Mouse (Mus musculus) lung, embryonic 14.5 days (tissue): ENCODE data around the gene Jph2. TPM values are rescaled to one million over a fixed set of nuclear protein-coding genes. Genes with fewer than 3 reads are reported as not detected.

Experiments used
- ATAC-seq: fragments of 200-750 bp; cut with Nextera tagmentation; 2 replicates; pipeline ENCODE4 v1.8.0; 2017; ENCODE audit warnings: mild to moderate bottlenecking, moderate TSS enrichment, moderate library complexity; ENCODE audit not compliant: insufficient read depth
- DNase-seq: peaks from one replicate; pipeline ENCODE4 v3.0.0-alpha.2; 2015
- H3K27ac ChIP-seq: fragments of 300-500 bp; sonication (generic); 2 replicates; pipeline ENCODE4 v1.5.1; 2014; ENCODE audit warnings: low read depth, mild to moderate bottlenecking, moderate library complexity
- H3K27me3 ChIP-seq: fragments of 300-500 bp; sonication (generic); 2 replicates; pipeline ENCODE4 v1.6.1; 2014; ENCODE audit warnings: low read length, control low read depth; ENCODE audit not compliant: insufficient read depth
- H3K36me3 ChIP-seq: fragments of 300-500 bp; sonication (generic); 2 replicates; pipeline ENCODE4 v1.6.1; 2014; ENCODE audit warnings: control low read depth; ENCODE audit not compliant: insufficient read depth
- H3K4me1 ChIP-seq: fragments of 300-500 bp; sonication (generic); 2 replicates; pipeline ENCODE4 v1.6.1; 2014; ENCODE audit warnings: antibody characterized with exemption, control low read depth; ENCODE audit not compliant: insufficient read depth
- H3K4me2 ChIP-seq: fragments of 300-500 bp; sonication (generic); 2 replicates; pipeline ENCODE4 v1.6.1; 2014; ENCODE audit warnings: mild to moderate bottlenecking
- H3K4me3 ChIP-seq: fragments of 300-500 bp; sonication (generic); 2 replicates; pipeline ENCODE4 v1.5.1; 2014; ENCODE audit warnings: low read depth, low read length
- H3K9ac ChIP-seq: fragments of 300-500 bp; sonication (generic); 2 replicates; pipeline ENCODE4 v1.6.1; 2014
- H3K9me3 ChIP-seq: fragments of 300-500 bp; sonication (generic); 2 replicates; pipeline ENCODE4 v1.6.1; 2016; ENCODE audit warnings: low read depth, low read length, control low read depth
- CTCF ChIP-seq: IDR thresholded peaks from 2 replicates; pipeline ENCODE4 v1.5.1; 2016; ENCODE audit warnings: antibody characterized with exemption, low read depth
- WGBS: fragments of 180-500 bp; shearing (Covaris S2); extraction: QIAGEN DNeasy Blood & Tissue Kit; methylation state at CpG from one replicate; pipeline ENCODE4 v1.1.7; 2014; 5-methylcytosine and 5-hydroxymethylcytosine counted together
- polyA plus RNA-seq: library from polyadenylated mRNA; unstranded; fragments of >200 nt; fragmentation: Nextera tagmentation; extraction: Ambion mirVana; gene quantifications from 2 replicates; pipeline ENCODE4 v1.2.1, GENCODE M21; 2014

The Jph2 gene
- polyA plus RNA-seq, 1 experiment from 2014 or later: 2.7 TPM

GRCm38 (mm10) chr2:163393976-163394375 is 3.8 kb downstream of the Jph2 start:
- H3K27ac ChIP-seq: no peak overlapping the region
- whole genome bisulfite sequencing: 57% methylated on average over 6 of the region's 6 CpGs
- 0 out of 2 replicates have a peak overlapping the region, but pooled peaks have one; percentile 9 for H3K4me3 ChIP-seq
- peak overlapping the region; percentile 56 for H3K4me2 ChIP-seq
- no peaks in the 10 kb centered on the region for H3K36me3 ChIP-seq
- TF ChIP-seq CTCF: no peak
- no peak overlapping the region for H3K9ac ChIP-seq
- DNase-seq (no peak), ATAC-seq (no peak)
- no peaks in the 10 kb centered on the region for H3K27me3 ChIP-seq
- no peaks in the 10 kb centered on the region for H3K9me3 ChIP-seq
- no peaks in the 10 kb centered on the region; the same call in 1 of the 2 replicates for H3K4me1 ChIP-seq

- no peaks in the 10 kb centered on the region for H3K27me3 ChIP-seq
- H3K27ac ChIP-seq: no peak overlapping the region
- WGBS: 89% methylated on average over 10 of the region's 10 CpGs
- no peak overlapping the region for H3K9ac ChIP-seq
- ATAC-seq (no peak), DNase-seq (no peak)
- H3K4me3 ChIP-seq: no peak overlapping the region
- H3K4me1 ChIP-seq: no peaks in the 10 kb centered on the region; the same call in 1 of the 2 replicates
- no peaks in the 10 kb centered on the region for H3K36me3 ChIP-seq
- peak overlapping the region; percentile 10; the same call in 1 of the 2 replicates for H3K4me2 ChIP-seq
- H3K9me3 ChIP-seq: no peaks in the 10 kb centered on the region
- no peak for TF ChIP-seq CTCF
Measured at GRCm38 (mm10) chr2:163393241-163393640, 4.6 kb downstream of the Jph2 start.

DNA sequence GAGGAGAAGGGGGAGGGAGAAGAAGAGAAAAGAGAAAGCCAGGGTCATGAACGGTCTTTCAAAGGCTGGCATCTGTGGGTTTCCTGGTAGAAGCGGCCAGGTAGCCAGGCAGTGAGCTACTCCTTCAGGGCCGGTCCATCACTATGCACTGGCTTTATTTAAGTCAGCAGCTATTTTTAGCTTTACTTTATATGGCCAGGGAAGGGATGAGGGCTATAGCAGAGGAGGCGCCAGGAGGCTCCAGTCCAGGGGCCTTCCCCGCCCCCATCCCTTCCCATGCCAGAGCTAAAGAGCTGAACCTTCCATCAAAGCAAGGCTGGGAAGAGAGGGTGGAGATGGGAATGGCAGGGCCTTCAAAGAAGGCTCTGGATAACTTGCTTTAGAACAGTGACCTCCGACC is 5.4 kb downstream of the Jph2 start:
- ATAC-seq: peak; percentile 67; the same call in 1 of the 2 replicates
- TF ChIP-seq CTCF: no peak
- Histone ChIP-seq H3K4me3 (no peak overlapping the region), H3K9ac (no peak overlapping the region), H3K4me2 (no peak overlapping the region), H3K27me3 (no peaks in the 10 kb centered on the region), H3K36me3 (no peaks in the 10 kb centered on the region), H3K9me3 (no peaks in the 10 kb centered on the region; the same call in 1 of the 2 replicates), H3K27ac (peak overlapping the region; percentile 43; the same call in 1 of the 2 replicates), H3K4me1 (no peaks in the 10 kb centered on the region; the same call in 1 of the 2 replicates)
- DNase-seq: peak; percentile 37
- WGBS: 62% methylated on average over 6 of the region's 6 CpGs

DNA sequence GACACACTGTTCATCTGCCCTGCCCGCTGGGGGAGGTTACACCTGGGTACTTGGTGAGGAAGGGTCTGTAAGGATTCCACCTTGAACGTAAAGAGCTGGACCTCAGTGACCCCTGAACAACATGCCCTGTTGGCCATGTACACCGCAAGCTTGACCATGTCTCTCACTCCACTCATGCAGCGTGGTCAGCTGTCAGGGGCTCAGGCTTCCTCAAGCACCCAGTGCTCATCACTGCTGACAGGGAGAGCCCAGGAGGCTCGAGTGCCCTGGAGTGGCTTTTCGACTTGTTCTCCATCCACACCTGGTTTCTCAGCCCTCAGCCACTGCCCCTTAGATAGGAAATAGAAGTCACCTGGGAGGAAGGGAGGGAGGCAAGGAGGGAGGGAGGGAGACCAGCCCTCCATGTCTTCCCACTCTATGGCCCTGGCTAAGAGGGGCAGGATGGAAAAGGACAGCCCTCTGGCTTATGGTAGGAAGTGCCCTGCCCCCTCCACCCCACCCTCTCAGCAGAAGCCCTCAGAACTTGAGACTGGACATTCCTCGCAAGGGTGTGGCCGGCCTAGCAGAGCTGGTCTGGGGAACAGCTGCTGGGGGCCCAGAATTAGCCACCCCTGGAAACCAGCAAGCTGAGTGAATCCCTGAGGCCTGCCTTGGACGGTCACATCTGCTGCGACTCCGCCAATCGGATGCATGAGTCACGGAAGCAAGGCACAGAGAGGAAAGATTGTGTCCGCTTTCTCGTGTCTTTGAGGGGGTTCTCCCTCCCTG is 11.2 kb downstream of the Jph2 start:
- Histone ChIP-seq H3K9me3 (no peaks in the 10 kb centered on the region; the same call in 1 of the 2 replicates), H3K36me3 (no peaks in the 10 kb centered on the region), H3K4me3 (no peak overlapping the region), H3K27ac (no peak overlapping the region; the same call in 1 of the 2 replicates), H3K4me1 (no peaks in the 10 kb centered on the region), H3K4me2 (no peak overlapping the region), H3K9ac (no peak overlapping the region), H3K27me3 (no peaks in the 10 kb centered on the region)
- ATAC-seq (peak; percentile 69), DNase-seq (no peak)
- 59% methylated on average over 15 of the region's 15 CpGs for WGBS
- no peak for TF ChIP-seq CTCF

- no peak for ATAC-seq
- no peaks in the 10 kb centered on the region for H3K36me3 ChIP-seq
- TF ChIP-seq CTCF: no peak
- no peaks in the 10 kb centered on the region for H3K27me3 ChIP-seq
- no peak overlapping the region for H3K4me3 ChIP-seq
- no peak overlapping the region for H3K9ac ChIP-seq
- no peak for DNase-seq
- no peaks in the 10 kb centered on the region for H3K4me1 ChIP-seq
- no peak overlapping the region for H3K4me2 ChIP-seq
- WGBS: 76% methylated on average over 6 of the region's 6 CpGs
- H3K27ac ChIP-seq: no peak overlapping the region
- H3K9me3 ChIP-seq: no peaks in the 10 kb centered on the region; the same call in 1 of the 2 replicates
Measured at GRCm38 (mm10) chr2:163385126-163385525, 12.7 kb downstream of the Jph2 start.

- H3K9ac ChIP-seq: no peak overlapping the region
- H3K4me1 ChIP-seq: no peaks in the 10 kb centered on the region
- no peak overlapping the region for H3K4me2 ChIP-seq
- DNase-seq (no peak), ATAC-seq (no peak)
- H3K4me3 ChIP-seq: no peak overlapping the region
- H3K27ac ChIP-seq: no peak overlapping the region
- H3K27me3 ChIP-seq: peaks cover 4% of the 10 kb centered on the region
- no peaks in the 10 kb centered on the region for H3K9me3 ChIP-seq
- 82% methylated on average over 8 of the region's 8 CpGs for WGBS
- TF ChIP-seq CTCF: no peak
- 0 out of 2 replicates have a peak, but pooled peaks cover 3% of the 10 kb centered on the region for H3K36me3 ChIP-seq
Measured at GRCm38 (mm10) chr2:163381246-163381645, 16.5 kb downstream of the Jph2 start.

DNA sequence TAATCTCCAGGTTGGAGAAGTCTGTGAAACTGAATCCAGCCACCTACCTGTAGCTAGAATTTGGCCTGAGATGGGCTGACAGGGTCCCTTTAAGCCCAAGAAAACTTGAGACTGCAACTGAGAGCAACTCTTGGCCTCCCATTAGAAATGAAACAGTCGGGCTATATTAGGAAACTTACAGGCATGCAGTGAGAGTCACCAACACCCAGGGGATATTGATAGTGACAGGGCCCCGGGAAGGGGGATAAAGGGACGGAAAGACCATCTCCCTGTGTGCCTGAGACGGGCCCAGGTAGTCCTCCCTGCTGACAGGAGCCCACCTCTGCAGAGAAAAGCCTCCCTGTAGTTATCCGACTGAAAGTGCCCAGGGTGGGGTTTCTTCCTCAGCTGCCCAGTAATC is 18.4 kb downstream of the Jph2 start:
- peaks cover 12% of the 10 kb centered on the region; the same call in 1 of the 2 replicates for H3K36me3 ChIP-seq
- H3K27me3 ChIP-seq: peaks cover 19% of the 10 kb centered on the region
- H3K4me1 ChIP-seq: no peaks in the 10 kb centered on the region
- no peak for TF ChIP-seq CTCF
- no peak overlapping the region for H3K9ac ChIP-seq
- DNase-seq (no peak), ATAC-seq (no peak)
- H3K4me3 ChIP-seq: no peak overlapping the region
- 61% methylated on average over 5 of the region's 5 CpGs for WGBS
- no peak overlapping the region for H3K27ac ChIP-seq
- no peaks in the 10 kb centered on the region for H3K9me3 ChIP-seq
- no peak overlapping the region for H3K4me2 ChIP-seq
